Mouse (Mus musculus) C2C12 (cell line): Measurements from ENCODE around the gene Ets1. TPM values are rescaled to one million over a fixed set of nuclear protein-coding genes. Genes with fewer than 3 reads are reported as not detected.

Experiments
- H3K27me3 ChIP-seq: one replicate; pipeline ENCODE4 v1.6.1; 2011; ENCODE audit not compliant: control insufficient read depth, insufficient read depth, insufficient read length
- H3K36me3 ChIP-seq: one replicate; pipeline ENCODE4 v1.6.1; 2011; ENCODE audit not compliant: control insufficient read depth, insufficient read depth
- H3K4me3 ChIP-seq: one replicate; pipeline ENCODE4 v1.5.1; 2011; ENCODE audit warnings: mild to moderate bottlenecking, control low read depth; ENCODE audit not compliant: poor library complexity, insufficient read depth, severe bottlenecking
- H3K79me2 ChIP-seq: one replicate; pipeline ENCODE4 v1.6.1; 2011; ENCODE audit not compliant: control insufficient read depth, insufficient read depth
- H3K79me3 ChIP-seq: one replicate; pipeline ENCODE4 v1.6.1; 2011; ENCODE audit warnings: low read depth, control low read depth
- H3ac ChIP-seq: one replicate; pipeline ENCODE3; 2011; ENCODE audit warnings: low read depth; ENCODE audit not compliant: control insufficient read depth, insufficient read length
- CEBPB ChIP-seq: IDR thresholded peaks from one replicate; pipeline ENCODE4 v1.6.1; 2011; ENCODE audit warnings: low read depth, mild to moderate bottlenecking, control low read depth, moderate library complexity
- CTCF ChIP-seq: IDR thresholded peaks from one replicate; pipeline ENCODE4 v1.5.1; 2011; ENCODE audit not compliant: control insufficient read depth, insufficient read depth, insufficient read length
- FOSL1 ChIP-seq: IDR thresholded peaks from one replicate; pipeline ENCODE4 v1.8.0; 2011; ENCODE audit warnings: mild to moderate bottlenecking, low read length; ENCODE audit not compliant: poor library complexity, insufficient read depth, severe bottlenecking
- MAX ChIP-seq: IDR thresholded peaks from one replicate; pipeline ENCODE4 v1.6.1; 2011; ENCODE audit warnings: mild to moderate bottlenecking, control low read depth
- MYOD1 ChIP-seq: IDR thresholded peaks from one replicate; pipeline ENCODE4 v1.6.1; 2011; ENCODE audit warnings: low read depth; ENCODE audit not compliant: control insufficient read depth, insufficient read length
- MYOG ChIP-seq: IDR thresholded peaks from one replicate; pipeline ENCODE4 v1.6.1; 2011; ENCODE audit not compliant: control insufficient read depth, insufficient read length; ENCODE audit errors: extremely low read depth
- USF1 ChIP-seq: IDR thresholded peaks from one replicate; pipeline ENCODE4 v1.6.1; 2011; ENCODE audit warnings: low read depth, mild to moderate bottlenecking, control low read depth, moderate library complexity
- polyA plus RNA-seq: library from polyadenylated mRNA; unstranded; fragments of >200 nt; fragmentation: generic; extraction: Trizol; gene quantifications from one replicate; pipeline ENCODE4 v1.2.1, GENCODE M21; 2012; ENCODE audit warnings: missing spikeins

Gene Ets1
- polyA plus RNA-seq, 1 experiment = 9.4 TPM

GRCm38 (mm10) chr9:32701998-32702305, 65.9 kb downstream of the Ets1 start:
- H3K4me3 ChIP-seq = no peak overlapping the region
- H3ac ChIP-seq = no peak overlapping the region
- peaks cover 28% of the 10 kb centered on the region for H3K36me3 ChIP-seq
- peaks cover 100% of the 10 kb centered on the region for H3K79me2 ChIP-seq
- H3K27me3 ChIP-seq = no peaks in the 10 kb centered on the region
- TF ChIP-seq CTCF (no peak), USF1 (no peak), CEBPB (no peak), MAX (no peak), MYOG (no peak), FOSL1 (no peak), MYOD1 (no peak)
- H3K79me3 ChIP-seq = peaks cover 91% of the 10 kb centered on the region

- H3K36me3 ChIP-seq = peaks cover 28% of the 10 kb centered on the region
- H3K27me3 ChIP-seq = no peaks in the 10 kb centered on the region
- no peak overlapping the region for H3K4me3 ChIP-seq
- H3K79me3 ChIP-seq = peaks cover 91% of the 10 kb centered on the region
- H3K79me2 ChIP-seq = peaks cover 100% of the 10 kb centered on the region
- H3ac ChIP-seq = no peak overlapping the region
- no peak for TF ChIP-seq MYOD1
- no peak for TF ChIP-seq CEBPB
- no peak for TF ChIP-seq USF1
- TF ChIP-seq MAX = no peak
- TF ChIP-seq FOSL1 = no peak
- no peak for TF ChIP-seq CTCF
- TF ChIP-seq MYOG = no peak
These were observed 66.9 kb downstream of the Ets1 start for GRCm38 (mm10) chr9:32702836-32703395.

GRCm38 (mm10) chr9:32703976-32704745, 68.1 kb downstream of the Ets1 start:
- TF ChIP-seq MYOG = no peak
- TF ChIP-seq CTCF = no peak
- no peak for TF ChIP-seq CEBPB
- TF ChIP-seq MAX = no peak
- no peak for TF ChIP-seq USF1
- TF ChIP-seq MYOD1 = no peak
- peaks cover 83% of the 10 kb centered on the region for H3K79me3 ChIP-seq
- H3K4me3 ChIP-seq = no peak overlapping the region
- peaks cover 96% of the 10 kb centered on the region for H3K79me2 ChIP-seq
- H3ac ChIP-seq = no peak overlapping the region
- peaks cover 25% of the 10 kb centered on the region for H3K36me3 ChIP-seq
- H3K27me3 ChIP-seq = no peaks in the 10 kb centered on the region

- Histone ChIP-seq H3K36me3 (peaks cover 12% of the 10 kb centered on the region), H3K4me3 (no peak overlapping the region), H3K27me3 (no peaks in the 10 kb centered on the region), H3K79me3 (peaks cover 65% of the 10 kb centered on the region), H3ac (no peak overlapping the region), H3K79me2 (peaks cover 89% of the 10 kb centered on the region)
- TF ChIP-seq FOSL1 = no peak
- TF ChIP-seq CTCF = no peak
- no peak for TF ChIP-seq CEBPB
- TF ChIP-seq USF1 = no peak
- TF ChIP-seq MYOD1 = no peak
- TF ChIP-seq MAX = no peak
- TF ChIP-seq MYOG = no peak
These were observed 69.9 kb downstream of the Ets1 start for GRCm38 (mm10) chr9:32705827-32706478.

- no peaks in the 10 kb centered on the region for H3K27me3 ChIP-seq
- peaks cover 89% of the 10 kb centered on the region for H3K79me2 ChIP-seq
- H3K36me3 ChIP-seq = peaks cover 5% of the 10 kb centered on the region
- H3K79me3 ChIP-seq = peaks cover 64% of the 10 kb centered on the region
- TF ChIP-seq CEBPB = no peak
- no peak for TF ChIP-seq FOSL1
- no peak for TF ChIP-seq USF1
- no peak for TF ChIP-seq MAX
- TF ChIP-seq MYOD1 = no peak
- TF ChIP-seq MYOG = no peak
- no peak for TF ChIP-seq CTCF
- H3K4me3 ChIP-seq = no peak overlapping the region
- H3ac ChIP-seq = no peak overlapping the region
These were observed 71.4 kb downstream of the Ets1 start for GRCm38 (mm10) chr9:32707436-32707835.
